Mouse (Mus musculus) C2C12 (cell line): ENCODE measurements around the gene Cebpe.

Source experiments
- CTCF ChIP-seq: IDR thresholded peaks from one replicate; pipeline ENCODE4 v1.5.1; 2011; ENCODE audit not compliant: control insufficient read depth, insufficient read depth, insufficient read length
- MAX ChIP-seq: IDR thresholded peaks from one replicate; pipeline ENCODE4 v1.6.1; 2011; ENCODE audit warnings: mild to moderate bottlenecking, control low read depth
- MYOD1 ChIP-seq: IDR thresholded peaks from one replicate; pipeline ENCODE4 v1.6.1; 2011; ENCODE audit warnings: low read depth; ENCODE audit not compliant: control insufficient read depth, insufficient read length
- MYOG ChIP-seq: IDR thresholded peaks from one replicate; pipeline ENCODE4 v1.6.1; 2011; ENCODE audit not compliant: control insufficient read depth, insufficient read length; ENCODE audit errors: extremely low read depth
- USF1 ChIP-seq: IDR thresholded peaks from one replicate; pipeline ENCODE4 v1.6.1; 2011; ENCODE audit warnings: low read depth, mild to moderate bottlenecking, control low read depth, moderate library complexity

DNA sequence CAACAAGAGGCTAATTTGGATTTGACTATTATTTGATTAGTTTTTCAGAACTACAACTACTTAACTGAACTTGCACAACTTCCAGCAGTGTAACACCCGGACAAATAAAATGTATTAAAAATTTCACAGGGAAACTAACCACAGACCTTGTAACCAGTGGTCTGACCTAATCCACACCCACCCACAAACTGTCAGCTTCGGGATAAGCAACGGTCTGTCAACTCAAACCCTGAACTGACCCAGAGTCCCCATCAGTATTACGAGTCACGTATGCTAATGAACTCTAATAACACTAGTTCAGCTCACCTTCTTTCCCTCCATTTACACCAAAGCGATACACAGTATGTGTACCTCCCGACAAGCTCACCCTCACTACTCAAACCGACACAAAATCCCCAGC, 26.5 kb downstream of the Cebpe start:
- TF ChIP-seq CTCF (no peak), USF1 (no peak), MYOG (no peak), MAX (no peak), MYOD1 (no peak)
